Mouse (Mus musculus): ENCODE measurements around the gene Cebpg.

Gene Cebpg

DNA sequence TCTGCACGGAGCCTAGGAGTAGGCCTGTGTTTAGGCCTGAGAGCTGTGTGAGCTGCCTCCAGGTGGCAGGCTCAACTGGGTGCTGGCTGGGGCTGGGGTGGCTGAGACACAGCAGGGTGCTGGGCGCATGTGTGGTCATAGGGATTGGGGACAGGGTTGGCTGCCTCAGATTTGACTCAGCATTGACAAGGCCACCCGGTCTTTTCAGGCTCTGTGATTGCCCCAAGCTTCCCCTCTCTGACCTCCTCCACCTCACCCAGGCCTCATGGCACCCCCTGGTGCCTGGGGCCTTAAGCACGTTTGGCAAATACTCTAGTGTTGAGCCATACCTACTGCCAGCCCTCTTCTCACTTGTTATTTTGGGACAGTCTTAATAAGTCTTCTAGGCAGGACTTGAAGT lies 33.1 kb downstream of the Cebpg start:
- DNase-seq, result no peak

GRCm38 (mm10) chr7:35021365-35021764 lies 35.0 kb downstream of the Cebpg start:
- no peak for DNase-seq

GRCm38 (mm10) chr7:35015252-35015651 lies 41.1 kb downstream of the Cebpg start:
- DNase-seq, result no peak

DNA sequence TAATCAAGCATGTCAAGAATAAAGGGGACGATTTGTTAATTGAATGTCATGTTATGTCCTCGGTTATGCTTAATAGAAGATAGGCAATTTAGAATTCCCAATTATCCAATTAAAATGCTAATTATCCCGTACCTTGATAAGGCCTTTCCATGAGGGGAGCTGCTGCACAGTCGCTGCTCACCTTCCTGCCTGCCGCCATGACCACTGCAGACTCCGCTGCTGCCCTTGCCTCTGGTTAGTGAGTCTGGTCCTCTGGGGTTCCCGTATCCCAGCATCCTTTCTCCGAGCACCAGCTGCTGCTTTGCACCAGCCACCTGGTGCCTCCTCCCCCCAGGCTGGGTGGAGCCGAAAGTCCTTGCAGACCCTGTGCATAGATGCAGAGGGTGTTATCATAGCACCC lies 43.1 kb downstream of the Cebpg start:
- no peak for DNase-seq

DNA sequence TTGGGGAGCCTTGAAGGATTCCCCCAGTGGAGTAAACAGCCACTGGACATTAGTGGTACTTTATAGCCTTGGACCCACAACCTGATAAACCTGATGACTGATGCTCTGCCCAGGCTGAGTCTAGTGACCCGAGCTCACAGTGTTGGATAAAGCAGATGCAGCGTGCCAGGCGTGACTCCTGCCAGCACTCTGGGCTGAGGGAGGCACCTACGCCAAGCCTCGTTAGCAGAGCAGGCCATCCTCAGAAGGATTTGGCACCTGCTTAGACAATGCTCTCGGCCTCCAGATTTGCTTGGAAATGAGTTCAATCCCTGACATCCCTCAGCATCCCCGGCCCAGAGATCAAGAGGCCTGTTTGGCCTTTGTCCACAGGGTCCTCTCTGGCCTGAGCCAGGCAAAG lies 49.7 kb downstream of the Cebpg start:
- DNase-seq, result no peak

DNA sequence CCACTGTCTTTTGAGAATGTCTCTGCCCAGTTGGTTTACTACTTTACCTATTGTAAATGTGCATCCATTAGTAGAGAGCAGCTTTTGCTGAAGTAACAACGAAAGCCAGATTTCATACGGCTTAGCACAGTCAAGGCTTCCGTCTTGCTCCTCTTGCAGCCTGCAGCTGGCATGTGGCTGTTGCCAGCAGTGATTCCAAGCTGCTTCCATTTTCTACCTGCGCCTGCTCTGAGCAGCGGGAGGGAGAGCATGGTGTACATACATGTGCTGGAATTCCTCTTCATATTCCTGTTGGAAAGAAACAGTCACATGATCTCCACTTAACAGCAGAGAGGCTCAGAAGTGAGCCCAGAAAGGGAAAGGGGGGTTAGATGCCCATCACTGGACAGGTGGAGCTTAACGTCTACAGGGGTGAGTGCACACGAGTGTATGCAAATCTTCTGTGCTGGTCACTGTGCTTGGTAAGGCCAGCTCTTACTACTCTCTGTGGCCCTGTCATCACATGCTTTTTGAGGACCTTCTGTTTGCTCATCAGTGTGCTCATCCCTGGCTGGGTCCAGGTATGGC lies 53.1 kb downstream of the Cebpg start:
- no peak for DNase-seq

GRCm38 (mm10) chr7:35000839-35001238 lies 55.5 kb downstream of the Cebpg start:
- DNase-seq, result peak; percentile 53
